Mouse (Mus musculus) limb, embryonic 13.5 days (tissue): Measurements from ENCODE around the gene Copz1. TPM values are rescaled to one million over a fixed set of nuclear protein-coding genes. Genes with fewer than 3 reads are reported as not detected.

Experiments
- ATAC-seq: fragments of 200-750 bp; cut with Nextera tagmentation; 2 replicates; pipeline ENCODE4 v1.8.0; 2017; ENCODE audit warnings: low read depth, moderate number of reproducible peaks, moderate TSS enrichment; ENCODE audit not compliant: low FRiP score
- H3K27ac ChIP-seq: fragments of 300-500 bp; sonication (generic); 2 replicates; pipeline ENCODE4 v1.5.1; 2015; ENCODE audit warnings: inconsistent platforms, mild to moderate bottlenecking, moderate library complexity
- H3K27me3 ChIP-seq: fragments of 300-500 bp; sonication (generic); 2 replicates; pipeline ENCODE4 v1.6.1; 2015; ENCODE audit warnings: mild to moderate bottlenecking, inconsistent platforms
- H3K36me3 ChIP-seq: fragments of 300-500 bp; sonication (generic); 2 replicates; pipeline ENCODE4 v1.6.1; 2015; ENCODE audit warnings: inconsistent platforms, mild to moderate bottlenecking, moderate library complexity
- H3K4me1 ChIP-seq: fragments of 300-500 bp; sonication (generic); 2 replicates; pipeline ENCODE4 v1.6.1; 2015; ENCODE audit warnings: inconsistent platforms
- H3K4me2 ChIP-seq: fragments of 300-500 bp; sonication (generic); replicated peaks from 2 replicates; pipeline ENCODE4 v1.6.1; 2015; ENCODE audit warnings: inconsistent platforms, mild to moderate bottlenecking, moderate library complexity
- H3K4me3 ChIP-seq: fragments of 300-500 bp; sonication (generic); 2 replicates; pipeline ENCODE4 v1.5.1; 2015; ENCODE audit warnings: moderate library complexity, mild to moderate bottlenecking, inconsistent platforms
- H3K9ac ChIP-seq: fragments of 300-500 bp; sonication (generic); 2 replicates; pipeline ENCODE4 v1.6.1; 2015; ENCODE audit warnings: mild to moderate bottlenecking, inconsistent platforms
- H3K9me3 ChIP-seq: fragments of 300-500 bp; sonication (generic); 2 replicates; pipeline ENCODE4 v1.6.1; 2016; ENCODE audit warnings: inconsistent platforms
- WGBS: fragments of 180-500 bp; shearing (Covaris S2); methylation state at CpG from one replicate; pipeline ENCODE4 v1.1.7; 2015; 5-methylcytosine and 5-hydroxymethylcytosine counted together
- polyA plus RNA-seq: library from polyadenylated mRNA; unstranded; fragments of >200 nt; fragmentation: Nextera tagmentation; extraction: Ambion mirVana; gene quantifications from 2 replicates; pipeline ENCODE4 v1.2.1, GENCODE M21; 2015

The Copz1 gene
- polyA plus RNA-seq, 1 experiment from 2014 or later, result 283 TPM

GRCm38 (mm10) chr15:103317731-103318130 lies 45.2 kb downstream of the Copz1 start:
- Histone ChIP-seq H3K9me3 (no peaks in the 10 kb centered on the region), H3K4me3 (no peak overlapping the region), H3K27me3 (no peaks in the 10 kb centered on the region), H3K9ac (peak overlapping the region; percentile 40; the same call in 1 of the 2 replicates), H3K4me2 (no peak overlapping the region), H3K27ac (no peak overlapping the region), H3K4me1 (peaks cover 60% of the 10 kb centered on the region), H3K36me3 (peaks cover 50% of the 10 kb centered on the region)
- WGBS, result 93% methylated on average over 8 of the region's 8 CpGs
- no peak for ATAC-seq

- no peak for ATAC-seq
- H3K27me3 ChIP-seq, result no peaks in the 10 kb centered on the region
- no peak overlapping the region for H3K4me3 ChIP-seq
- no peak overlapping the region for H3K4me2 ChIP-seq
- WGBS, result 75% methylated on average over 3 of the region's 3 CpGs
- peaks cover 50% of the 10 kb centered on the region for H3K36me3 ChIP-seq
- peaks cover 58% of the 10 kb centered on the region for H3K4me1 ChIP-seq
- H3K27ac ChIP-seq, result no peak overlapping the region
- H3K9ac ChIP-seq, result peak overlapping the region; percentile 40; the same call in 1 of the 2 replicates
- no peaks in the 10 kb centered on the region for H3K9me3 ChIP-seq
Measured at GRCm38 (mm10) chr15:103318201-103318816, 45.8 kb downstream of the Copz1 start.

- WGBS, result 58% methylated on average over 1 of the region's 1 CpGs
- Histone ChIP-seq H3K4me2 (no peak overlapping the region), H3K27me3 (no peaks in the 10 kb centered on the region), H3K27ac (no peak overlapping the region), H3K4me3 (no peak overlapping the region), H3K4me1 (peaks cover 39% of the 10 kb centered on the region), H3K36me3 (peaks cover 40% of the 10 kb centered on the region), H3K9ac (peak overlapping the region; percentile 13; the same call in 1 of the 2 replicates), H3K9me3 (no peaks in the 10 kb centered on the region)
- ATAC-seq, result no peak
Measured at GRCm38 (mm10) chr15:103321076-103321475, 48.6 kb downstream of the Copz1 start.

- Histone ChIP-seq H3K27me3 (no peaks in the 10 kb centered on the region), H3K9me3 (no peaks in the 10 kb centered on the region), H3K4me1 (peaks cover 32% of the 10 kb centered on the region), H3K36me3 (peaks cover 27% of the 10 kb centered on the region), H3K9ac (peak overlapping the region; percentile 82), H3K27ac (no peak overlapping the region), H3K4me2 (peak overlapping the region; percentile 83), H3K4me3 (peak overlapping the region; percentile 66)
- WGBS, result 54% methylated on average over 4 of the region's 4 CpGs
- ATAC-seq, result no peak
Measured at GRCm38 (mm10) chr15:103322396-103322795, 49.9 kb downstream of the Copz1 start.

- peak overlapping the region; percentile 66 for H3K4me3 ChIP-seq
- 1% methylated on average over 5 of the region's 26 CpGs for WGBS
- peak overlapping the region; percentile 77; the same call in 1 of the 2 replicates for H3K27ac ChIP-seq
- H3K27me3 ChIP-seq, result no peaks in the 10 kb centered on the region
- peak overlapping the region; percentile 82 for H3K9ac ChIP-seq
- ATAC-seq, result peak; percentile 79
- H3K9me3 ChIP-seq, result no peaks in the 10 kb centered on the region
- H3K4me2 ChIP-seq, result peak overlapping the region; percentile 83
- peaks cover 32% of the 10 kb centered on the region for H3K4me1 ChIP-seq
- H3K36me3 ChIP-seq, result peaks cover 21% of the 10 kb centered on the region
Measured at GRCm38 (mm10) chr15:103323070-103323454, 50.5 kb downstream of the Copz1 start.

- H3K9ac ChIP-seq, result peak overlapping the region; percentile 82
- H3K27ac ChIP-seq, result peak overlapping the region; percentile 77
- ATAC-seq, result peak; percentile 95
- H3K4me1 ChIP-seq, result peaks cover 32% of the 10 kb centered on the region
- no peaks in the 10 kb centered on the region for H3K27me3 ChIP-seq
- H3K36me3 ChIP-seq, result peaks cover 15% of the 10 kb centered on the region
- no peaks in the 10 kb centered on the region for H3K9me3 ChIP-seq
- peak overlapping the region; percentile 66 for H3K4me3 ChIP-seq
- H3K4me2 ChIP-seq, result peak overlapping the region; percentile 83
- 3% methylated on average over 37 of the region's 40 CpGs for WGBS
Measured at GRCm38 (mm10) chr15:103323455-103324247, 51.1 kb downstream of the Copz1 start.

GRCm38 (mm10) chr15:103333081-103333615 lies 60.6 kb downstream of the Copz1 start:
- H3K9me3 ChIP-seq, result no peaks in the 10 kb centered on the region
- no peaks in the 10 kb centered on the region for H3K36me3 ChIP-seq
- 53% methylated on average over 5 of the region's 5 CpGs for WGBS
- H3K9ac ChIP-seq, result peak overlapping the region; percentile 32; the same call in 1 of the 2 replicates
- H3K27me3 ChIP-seq, result peaks cover 11% of the 10 kb centered on the region
- no peak for ATAC-seq
- H3K27ac ChIP-seq, result no peak overlapping the region
- H3K4me2 ChIP-seq, result no peak overlapping the region
- H3K4me1 ChIP-seq, result peaks cover 43% of the 10 kb centered on the region
- H3K4me3 ChIP-seq, result no peak overlapping the region

DNA sequence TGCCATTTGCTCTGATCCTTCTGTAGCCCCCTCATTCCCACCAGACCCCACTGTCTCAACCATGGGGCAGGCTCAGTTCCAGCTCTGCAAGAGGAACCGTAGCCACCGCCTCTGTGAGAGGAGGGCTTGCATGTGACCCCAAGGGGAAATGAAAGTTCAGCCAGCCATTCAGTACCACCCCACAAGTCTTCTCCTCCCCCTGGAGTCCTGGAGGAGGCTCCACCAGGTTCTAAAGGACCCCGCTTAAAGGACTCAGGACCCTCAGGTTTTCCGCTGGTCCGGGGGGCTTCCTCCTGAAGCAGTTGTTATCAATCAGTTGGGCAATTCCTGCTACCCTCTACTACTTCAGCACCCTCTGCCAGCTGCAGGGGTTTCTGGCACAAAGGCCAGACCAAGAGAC lies 61.2 kb downstream of the Copz1 start:
- Histone ChIP-seq H3K9me3 (no peaks in the 10 kb centered on the region), H3K9ac (peak overlapping the region; percentile 32; the same call in 1 of the 2 replicates), H3K36me3 (no peaks in the 10 kb centered on the region), H3K27ac (no peak overlapping the region), H3K4me3 (no peak overlapping the region), H3K27me3 (peaks cover 17% of the 10 kb centered on the region), H3K4me1 (peaks cover 47% of the 10 kb centered on the region), H3K4me2 (no peak overlapping the region)
- no peak for ATAC-seq
- 56% methylated on average over 5 of the region's 5 CpGs for WGBS

GRCm38 (mm10) chr15:103334194-103334593 lies 61.7 kb downstream of the Copz1 start:
- H3K4me1 ChIP-seq, result peaks cover 52% of the 10 kb centered on the region
- H3K4me3 ChIP-seq, result no peak overlapping the region
- no peak overlapping the region for H3K9ac ChIP-seq
- peaks cover 22% of the 10 kb centered on the region for H3K27me3 ChIP-seq
- 6% methylated on average over 1 of the region's 2 CpGs for WGBS
- H3K27ac ChIP-seq, result no peak overlapping the region
- ATAC-seq, result no peak; the same call in 1 of the 2 replicates
- H3K9me3 ChIP-seq, result no peaks in the 10 kb centered on the region
- H3K4me2 ChIP-seq, result no peak overlapping the region
- H3K36me3 ChIP-seq, result no peaks in the 10 kb centered on the region

DNA sequence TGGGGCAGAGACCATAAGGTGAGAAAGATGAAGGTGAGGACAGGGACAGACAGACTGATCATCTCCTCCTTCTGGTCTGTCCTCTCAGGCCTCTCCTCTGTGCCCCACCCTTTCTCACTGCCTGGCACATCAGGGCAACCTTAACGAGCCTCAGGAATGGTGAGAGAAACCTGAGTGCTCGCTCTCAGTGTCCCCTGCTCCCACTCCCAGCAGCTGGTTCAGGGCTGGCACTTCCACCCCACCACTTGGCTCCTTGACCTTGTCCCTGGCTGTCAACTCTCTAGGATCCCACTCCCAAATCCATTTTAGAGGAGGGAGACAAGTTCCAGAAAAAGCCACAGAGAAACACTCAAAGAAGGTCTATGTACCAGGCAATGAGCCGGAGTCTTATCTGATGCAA lies 62.5 kb downstream of the Copz1 start:
- no peaks in the 10 kb centered on the region for H3K36me3 ChIP-seq
- peaks cover 58% of the 10 kb centered on the region for H3K4me1 ChIP-seq
- no peak overlapping the region for H3K4me3 ChIP-seq
- no peak overlapping the region for H3K9ac ChIP-seq
- WGBS, result 49% methylated on average over 3 of the region's 3 CpGs
- peaks cover 27% of the 10 kb centered on the region for H3K27me3 ChIP-seq
- no peak for ATAC-seq
- no peak overlapping the region for H3K27ac ChIP-seq
- H3K9me3 ChIP-seq, result no peaks in the 10 kb centered on the region
- no peak overlapping the region for H3K4me2 ChIP-seq

GRCm38 (mm10) chr15:103335488-103336235 lies 63.1 kb downstream of the Copz1 start:
- 21% methylated on average over 7 of the region's 7 CpGs for WGBS
- Histone ChIP-seq H3K36me3 (no peaks in the 10 kb centered on the region), H3K9me3 (no peaks in the 10 kb centered on the region), H3K4me1 (peaks cover 64% of the 10 kb centered on the region), H3K27ac (no peak overlapping the region), H3K4me3 (no peak overlapping the region), H3K4me2 (no peak overlapping the region), H3K9ac (no peak overlapping the region), H3K27me3 (peaks cover 33% of the 10 kb centered on the region)
- ATAC-seq, result no peak
